Mouse (Mus musculus): ENCODE data around the gene Chrna5. TPM values are rescaled to one million over a fixed set of nuclear protein-coding genes. Genes with fewer than 3 reads are reported as not detected.
A peak's percentile ranks its signal among the peaks of the same experiment; 100 is the strongest.
"Not testable (repeated sequence)": the region's sequence is repeated elsewhere in the genome, so short reads cannot be mapped to it uniquely, and the experiment has no call there.

The Chrna5 gene
- 1.00 and 1.4 TPM in 2 replicates for polyA plus RNA-seq (2016; fragmentation: Nextera tagmentation; extraction: Ambion mirVana)

DNA sequence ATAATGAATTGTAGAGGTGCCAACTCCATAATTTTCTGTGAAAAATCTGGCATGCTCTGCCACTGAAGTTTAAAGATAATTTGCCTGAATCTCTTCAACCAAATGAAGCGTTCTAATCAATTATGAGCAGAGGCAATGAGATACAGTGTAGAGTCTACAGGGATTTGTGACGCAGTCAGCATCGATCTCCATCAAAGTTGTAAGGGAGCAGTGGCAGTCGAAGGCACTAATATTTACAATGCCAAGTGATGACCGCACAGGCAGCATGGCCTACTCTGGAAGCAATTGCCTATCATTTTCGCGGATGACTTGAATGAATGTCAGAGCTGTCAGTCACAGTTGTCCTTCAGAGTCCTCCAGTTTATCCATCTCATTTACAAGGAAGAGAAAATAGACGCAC lies at the start of gene Chrna5:
Chrna5 (plus strand) TSS at position 207 of the 400 bp plus-strand sequence.
- WGBS: 67% methylated on average over 8 of the region's 8 CpGs
- DNase-seq (ENCODE audit: low spot score): no peak
- Histone ChIP-seq H3K36me3 (replicated peaks) (no peaks in the 10 kb centered on the region), H3K9me3 (0 out of 2 replicates have a peak, but pooled peaks cover 2% of the 10 kb centered on the region), H3K27ac (replicated peaks) (peak within 1 kb of the TSS; percentile 44; the same call in 1 of the 2 replicates), H3K4me1 (peaks cover 17% of the 10 kb centered on the region), H3K27me3 (replicated peaks; ENCODE audit: low read depth, poor library complexity, severe bottlenecking) (peaks cover 80% of the 10 kb centered on the region), H3K4me3 (peak within 1 kb of the TSS; percentile 70)

DNA sequence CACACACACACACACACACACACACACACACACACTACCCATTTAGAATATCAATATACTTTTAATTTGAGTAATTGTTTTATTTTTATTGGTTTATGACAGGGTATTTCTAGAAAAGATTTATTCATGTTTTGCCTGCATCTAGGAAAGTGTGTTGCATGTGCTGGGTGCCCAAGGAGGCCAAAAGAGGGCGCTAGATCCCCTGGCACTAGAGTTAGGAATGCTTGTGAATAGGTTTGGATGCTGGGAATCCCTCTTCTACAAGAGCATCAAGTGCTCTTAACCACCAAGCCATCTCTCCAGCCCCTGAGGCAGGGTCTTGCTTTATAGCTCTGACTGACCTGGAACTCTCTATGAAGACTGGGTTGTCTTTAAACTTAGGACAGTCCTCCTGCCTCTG lies 48.9 kb upstream of the Chrna5 start:
- Histone ChIP-seq H3K4me1 (no peaks in the 10 kb centered on the region), H3K27me3 (replicated peaks; ENCODE audit: low read depth, poor library complexity, severe bottlenecking) (no peaks in the 10 kb centered on the region), H3K4me3 (no peak overlapping the region), H3K36me3 (replicated peaks) (no peaks in the 10 kb centered on the region), H3K27ac (replicated peaks) (no peak overlapping the region), H3K9me3 (no peaks in the 10 kb centered on the region)
- DNase-seq (ENCODE audit: low spot score): no peak
- 6% methylated on average over 1 of the region's 1 CpGs for WGBS

DNA sequence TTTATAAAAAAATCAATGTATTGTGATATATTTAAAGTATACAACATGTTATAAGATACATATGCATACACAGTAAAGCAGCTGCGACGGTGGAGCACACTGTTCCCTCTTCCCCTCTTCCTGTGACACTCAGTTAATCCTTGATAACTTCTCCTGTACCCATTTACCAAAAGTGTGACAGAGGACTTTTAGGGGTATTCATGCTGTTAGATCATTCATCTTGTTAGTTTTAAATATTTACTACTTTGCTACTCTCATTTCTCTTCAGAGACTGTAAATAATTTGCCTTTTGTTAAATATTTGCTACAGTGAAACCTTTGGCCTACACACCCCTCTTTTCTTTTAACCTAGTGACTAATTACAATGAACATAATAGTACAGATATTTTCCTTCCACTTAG lies 48.3 kb upstream of the Chrna5 start:
- no peak overlapping the region for H3K27ac ChIP-seq (replicated peaks)

DNA sequence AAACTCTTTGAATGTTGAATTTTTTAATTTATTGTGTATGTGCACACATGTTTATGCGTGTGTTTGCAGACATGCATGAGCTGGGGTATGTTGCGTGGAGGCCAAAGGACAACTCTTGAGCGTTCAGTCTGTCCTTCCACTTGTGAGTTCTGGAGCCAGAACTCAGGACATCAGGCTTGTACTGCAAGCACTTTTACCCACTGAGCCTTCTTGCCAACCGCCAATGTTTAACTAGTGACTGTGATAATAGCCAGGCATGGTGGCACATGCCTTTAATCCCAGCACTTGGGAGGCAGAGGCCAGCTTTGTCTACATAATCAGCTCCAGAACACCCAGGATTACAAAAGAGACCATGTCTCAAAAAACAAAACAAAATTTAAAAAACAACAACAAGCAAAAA lies 38.6 kb upstream of the Chrna5 start:
- no peak for DNase-seq (ENCODE audit: low spot score)
- H3K9me3 ChIP-seq: no peaks in the 10 kb centered on the region
- H3K27me3 ChIP-seq (replicated peaks; ENCODE audit: low read depth, poor library complexity, severe bottlenecking): no peaks in the 10 kb centered on the region
- H3K4me3 ChIP-seq: no peak overlapping the region
- no peak overlapping the region for H3K27ac ChIP-seq (replicated peaks)
- H3K36me3 ChIP-seq (replicated peaks): peaks cover 9% of the 10 kb centered on the region; the same call in 1 of the 2 replicates
- no peaks in the 10 kb centered on the region for H3K4me1 ChIP-seq
- WGBS: 91% methylated on average over 4 of the region's 4 CpGs

More for the DNA sequence above, 48.3 kb upstream of the Chrna5 start:
- Histone ChIP-seq H3K36me3 (replicated peaks) (no peaks in the 10 kb centered on the region), H3K4me1 (no peaks in the 10 kb centered on the region), H3K4me3 (no peak overlapping the region), H3K27me3 (replicated peaks; ENCODE audit: low read depth, poor library complexity, severe bottlenecking) (no peaks in the 10 kb centered on the region), H3K9me3 (no peaks in the 10 kb centered on the region)
- DNase-seq (ENCODE audit: low spot score): no peak
- WGBS: 69% methylated on average over 2 of the region's 2 CpGs

DNA sequence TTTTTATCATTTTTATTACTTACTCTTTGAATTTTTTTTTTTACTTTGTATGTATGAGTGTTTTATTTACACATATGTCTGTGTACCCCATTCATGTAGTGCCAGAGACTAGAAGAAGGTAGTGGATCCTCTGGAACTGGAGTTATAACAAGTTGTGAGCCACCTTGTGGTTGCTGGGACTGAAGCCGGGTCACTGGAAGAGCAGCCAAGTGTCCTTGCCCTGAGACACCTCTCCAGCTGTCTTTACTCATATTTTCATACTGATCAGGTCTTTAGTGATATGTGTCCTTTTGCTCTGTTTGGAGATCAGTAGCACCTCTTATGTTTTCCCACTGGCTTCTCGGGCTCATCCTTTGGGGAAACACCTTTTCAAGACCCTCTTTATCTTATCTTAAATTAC lies 36.2 kb upstream of the Chrna5 start:
- no peak overlapping the region for H3K27ac ChIP-seq (replicated peaks)
- no peak overlapping the region for H3K4me3 ChIP-seq
- no peaks in the 10 kb centered on the region for H3K27me3 ChIP-seq (replicated peaks; ENCODE audit: low read depth, poor library complexity, severe bottlenecking)
- DNase-seq (ENCODE audit: low spot score): no peak
- no peaks in the 10 kb centered on the region for H3K4me1 ChIP-seq
- WGBS: 77% methylated on average over 2 of the region's 2 CpGs
- H3K36me3 ChIP-seq (replicated peaks): no peaks in the 10 kb centered on the region
- H3K9me3 ChIP-seq: no peaks in the 10 kb centered on the region

DNA sequence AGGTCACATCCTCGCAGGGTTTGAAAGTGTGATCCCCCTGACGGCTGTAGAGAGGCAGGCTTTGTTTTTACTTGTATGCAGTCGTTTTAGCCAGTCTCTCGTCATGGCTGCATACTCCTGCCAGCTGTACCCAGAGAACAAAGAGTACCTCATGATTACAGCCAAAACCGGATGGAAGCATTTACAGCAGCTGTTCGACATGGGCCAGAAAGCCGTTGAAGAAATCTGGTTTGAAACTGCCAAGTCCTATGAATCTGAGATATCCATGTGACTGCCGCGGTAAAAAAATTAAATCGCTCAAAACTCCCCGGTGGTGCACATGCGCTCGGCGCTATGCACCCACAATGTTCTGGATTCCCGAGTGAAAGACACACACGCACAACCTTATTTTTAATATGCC lies 34.4 kb upstream of the Chrna5 start:
- Histone ChIP-seq H3K9me3 (no peaks in the 10 kb centered on the region), H3K36me3 (replicated peaks) (no peaks in the 10 kb centered on the region), H3K27ac (replicated peaks) (no peak overlapping the region), H3K27me3 (replicated peaks; ENCODE audit: low read depth, poor library complexity, severe bottlenecking) (no peaks in the 10 kb centered on the region), H3K4me3 (no peak overlapping the region), H3K4me1 (peaks cover 2% of the 10 kb centered on the region; the same call in 1 of the 2 replicates)
- peak; percentile 11 for DNase-seq (ENCODE audit: low spot score)
- WGBS: 76% methylated on average over 16 of the region's 16 CpGs

DNA sequence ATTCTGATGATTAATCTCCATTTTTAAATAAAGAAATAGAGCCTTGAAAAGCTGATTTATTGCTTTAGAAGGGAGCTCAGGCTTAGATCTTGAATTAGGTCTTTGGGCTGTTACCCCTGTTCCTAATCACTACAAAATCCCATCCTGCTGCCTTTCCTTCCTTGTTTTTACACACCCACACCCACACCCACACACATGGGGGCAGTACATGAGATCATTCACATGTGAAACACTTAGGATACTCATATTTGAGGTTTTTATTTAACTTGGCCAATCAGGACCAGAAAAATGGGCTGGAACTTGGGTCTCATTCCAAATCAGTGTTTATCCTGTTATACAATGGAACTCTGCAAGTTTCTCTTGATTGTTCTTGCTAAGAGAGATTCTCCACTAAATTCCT lies 31.2 kb upstream of the Chrna5 start:
- Histone ChIP-seq H3K27me3 (replicated peaks; ENCODE audit: low read depth, poor library complexity, severe bottlenecking) (no peaks in the 10 kb centered on the region), H3K27ac (replicated peaks) (peak overlapping the region; percentile 5; the same call in 1 of the 2 replicates), H3K4me1 (peaks cover 14% of the 10 kb centered on the region), H3K36me3 (replicated peaks) (peaks cover 25% of the 10 kb centered on the region), H3K4me3 (no peak overlapping the region), H3K9me3 (no peaks in the 10 kb centered on the region)
- DNase-seq (ENCODE audit: low spot score): no peak

DNA sequence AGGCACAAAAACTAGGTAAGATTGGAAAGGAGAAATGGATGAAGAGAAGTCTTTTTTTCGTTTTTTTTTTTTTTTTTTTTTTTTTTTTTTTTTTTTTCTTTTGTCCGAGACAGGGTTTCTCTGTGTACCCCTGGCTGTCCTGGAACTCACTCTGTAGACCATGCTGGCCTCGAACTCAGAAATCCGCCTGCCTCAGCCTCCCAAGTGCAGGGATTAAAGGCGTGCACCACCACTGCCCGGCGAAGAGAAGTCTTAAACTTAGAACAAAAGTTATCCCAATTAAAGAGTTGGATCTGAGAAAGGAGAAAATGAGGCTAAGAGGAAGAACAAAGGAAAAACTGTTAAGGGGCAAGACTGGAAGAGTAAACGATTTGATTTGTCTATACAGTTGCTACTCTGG lies 30.5 kb upstream of the Chrna5 start:
- not testable (repeated sequence) for H3K9me3 ChIP-seq; DNase-seq (ENCODE audit: low spot score); H3K27me3 ChIP-seq (replicated peaks; ENCODE audit: low read depth, poor library complexity, severe bottlenecking)
- Histone ChIP-seq H3K4me3 (peak overlapping the region; percentile 95), H3K4me1 (peaks cover 14% of the 10 kb centered on the region), H3K27ac (replicated peaks) (peak overlapping the region; percentile 93), H3K36me3 (replicated peaks) (peaks cover 32% of the 10 kb centered on the region)
- WGBS: 50% methylated on average over 8 of the region's 8 CpGs

DNA sequence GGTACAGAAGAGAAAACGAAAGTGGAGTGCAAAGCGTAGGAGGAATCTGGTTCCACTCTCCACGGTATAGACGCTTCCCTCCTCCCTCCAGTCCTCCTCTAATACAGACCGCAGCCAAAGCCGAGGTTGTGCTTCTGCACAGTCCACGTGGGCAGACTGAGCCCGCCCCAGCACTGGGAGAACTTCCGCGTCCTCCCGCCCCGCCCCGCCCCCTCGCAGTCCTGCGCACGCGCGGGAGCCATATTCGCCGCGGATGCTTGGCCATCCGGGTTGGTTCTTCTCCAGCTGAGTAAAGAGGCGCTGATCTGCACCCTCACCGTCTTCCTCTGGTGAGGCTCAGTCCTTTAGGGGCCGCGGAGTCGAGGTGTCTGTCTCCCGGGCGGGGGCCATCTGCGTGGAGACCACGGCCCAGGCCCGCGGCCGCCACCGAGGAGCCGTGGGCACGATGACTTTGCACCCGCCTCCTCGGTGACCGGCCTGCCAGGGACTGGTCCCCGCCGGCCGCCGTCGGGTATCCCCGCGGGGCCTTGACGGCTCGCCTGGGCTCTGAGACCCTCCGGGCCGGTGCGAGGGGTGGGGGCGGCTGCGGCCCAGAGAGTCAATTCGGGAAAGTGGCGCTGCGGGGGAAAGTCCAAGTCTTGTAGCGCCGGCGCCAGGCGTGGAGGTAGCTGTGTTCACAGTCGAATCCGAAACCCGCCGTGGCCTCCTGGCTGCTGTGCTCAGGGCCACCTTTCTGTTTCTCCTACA lies 29.9 kb upstream of the Chrna5 start, which contains the start of the genes Psma4 and AY074887:
Psma4 (plus strand) TSS at position 216 of the 747 bp plus-strand sequence.
AY074887 (minus strand) TSS at position 424 of the 747 bp plus-strand sequence.
- Histone ChIP-seq H3K27ac (replicated peaks) (peak within 1 kb of the TSS; percentile 93), H3K27me3 (replicated peaks; ENCODE audit: low read depth, poor library complexity, severe bottlenecking) (no peaks in the 10 kb centered on the region), H3K4me1 (peaks cover 14% of the 10 kb centered on the region), H3K36me3 (replicated peaks) (peaks cover 38% of the 10 kb centered on the region), H3K4me3 (peak within 1 kb of the TSS; percentile 95), H3K9me3 (no peaks in the 10 kb centered on the region)
- WGBS: under 1% methylated on average over 65 of the region's 65 CpGs
- peak; percentile 98 for DNase-seq (ENCODE audit: low spot score)

DNA sequence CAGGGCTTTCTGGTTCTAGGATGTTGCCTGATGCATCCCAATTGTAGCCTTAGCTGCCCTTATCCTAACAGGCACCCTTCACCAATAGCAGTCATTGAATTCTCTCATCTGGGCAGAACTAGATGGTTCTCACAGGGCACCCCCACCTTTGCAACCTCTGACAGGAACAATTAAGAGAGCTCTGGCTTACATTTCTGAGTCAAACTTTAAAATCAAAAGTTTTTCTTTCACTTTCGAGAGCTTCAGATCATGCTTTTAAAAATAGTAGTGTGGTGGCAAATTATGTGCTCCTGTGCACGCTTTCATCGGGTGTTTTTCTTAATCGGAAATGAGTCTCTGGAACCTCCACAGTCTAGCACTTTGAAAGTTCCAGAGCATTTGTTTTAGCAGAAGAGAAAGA lies 19.6 kb upstream of the Chrna5 start:
- Histone ChIP-seq H3K4me1 (no peaks in the 10 kb centered on the region), H3K27ac (replicated peaks) (no peak overlapping the region), H3K9me3 (no peaks in the 10 kb centered on the region), H3K36me3 (replicated peaks) (peaks cover 46% of the 10 kb centered on the region), H3K27me3 (replicated peaks; ENCODE audit: low read depth, poor library complexity, severe bottlenecking) (no peaks in the 10 kb centered on the region), H3K4me3 (no peak overlapping the region)
- 97% methylated on average over 4 of the region's 4 CpGs for WGBS
- DNase-seq (ENCODE audit: low spot score): no peak

DNA sequence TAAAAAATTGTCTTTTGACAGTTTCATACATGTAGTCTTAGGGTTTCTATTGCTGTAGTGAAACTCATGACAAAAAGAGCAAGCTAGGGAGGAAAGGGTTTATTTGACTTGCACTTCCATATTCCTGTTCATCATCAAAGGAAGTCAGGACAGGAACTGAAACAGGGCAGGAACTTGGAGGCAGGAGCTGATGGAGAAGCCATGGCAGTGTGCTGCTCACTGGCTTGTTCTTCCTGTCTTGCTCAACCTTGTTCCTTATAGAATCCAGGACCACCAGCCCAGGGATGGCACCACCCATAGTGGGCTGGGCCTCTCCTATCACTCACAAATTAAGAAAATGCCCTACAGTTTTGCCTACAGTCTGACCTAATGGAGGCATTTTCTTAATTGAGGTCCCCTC lies 17.0 kb upstream of the Chrna5 start:
- DNase-seq (ENCODE audit: low spot score): no peak
- Histone ChIP-seq H3K4me3 (no peak overlapping the region), H3K27ac (replicated peaks) (no peak overlapping the region), H3K9me3 (no peaks in the 10 kb centered on the region), H3K4me1 (no peaks in the 10 kb centered on the region), H3K27me3 (replicated peaks; ENCODE audit: low read depth, poor library complexity, severe bottlenecking) (no peaks in the 10 kb centered on the region), H3K36me3 (replicated peaks) (peaks cover 20% of the 10 kb centered on the region)

DNA sequence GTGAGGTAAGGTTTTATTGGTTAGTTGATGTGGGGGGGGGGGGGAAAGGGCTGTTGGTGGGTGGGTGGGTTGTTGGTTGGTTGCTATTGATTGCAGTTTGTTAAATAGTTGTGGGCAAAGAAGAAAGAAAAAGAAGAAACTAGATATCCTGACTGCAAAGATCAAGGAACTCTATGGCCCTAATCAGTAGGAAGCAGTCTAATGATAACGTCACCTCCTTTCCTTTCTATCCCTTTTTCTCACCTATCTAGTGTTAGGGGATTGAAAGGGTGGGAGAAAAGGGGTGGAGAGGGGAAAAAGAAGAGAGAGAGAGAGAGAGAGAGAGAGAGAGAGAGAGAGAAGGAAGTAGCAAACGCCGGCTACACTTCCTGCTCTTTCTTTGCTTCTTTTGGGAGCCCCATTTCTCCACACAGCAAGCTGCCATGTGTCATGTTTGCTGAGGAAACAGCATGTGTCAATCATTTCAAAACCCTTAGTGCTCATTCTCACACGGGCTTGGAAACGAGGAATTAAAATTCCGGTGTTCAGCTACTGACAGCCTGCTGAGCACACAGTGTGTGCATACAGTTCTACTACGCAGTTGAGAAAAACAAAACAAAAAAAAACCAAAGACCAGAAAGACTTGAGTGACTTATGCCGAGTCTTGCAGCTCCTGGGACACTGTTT lies 10.6 kb upstream of the Chrna5 start:
- H3K27me3 ChIP-seq (replicated peaks; ENCODE audit: low read depth, poor library complexity, severe bottlenecking): no peaks in the 10 kb centered on the region
- no peaks in the 10 kb centered on the region for H3K4me1 ChIP-seq
- no peaks in the 10 kb centered on the region for H3K36me3 ChIP-seq (replicated peaks)
- no peak overlapping the region for H3K27ac ChIP-seq (replicated peaks)
- no peak overlapping the region for H3K4me3 ChIP-seq
- no peak for DNase-seq (ENCODE audit: low spot score)
- WGBS: 74% methylated on average over 8 of the region's 8 CpGs
- H3K9me3 ChIP-seq: no peaks in the 10 kb centered on the region
